Mouse (Mus musculus) fat pad, adult 2 months (tissue): ENCODE measurements around the gene Fgfr2.
"Not testable (repeated sequence)": the region's sequence is repeated elsewhere in the genome, so short reads cannot be mapped to it uniquely, and the experiment has no call there.

Experiments
- DNase-seq: peaks from one replicate; pipeline ENCODE4 v3.0.0-alpha.2; 2011; ENCODE audit warnings: low read depth, low spot score; ENCODE audit errors: extremely low read depth

Gene Fgfr2

DNA sequence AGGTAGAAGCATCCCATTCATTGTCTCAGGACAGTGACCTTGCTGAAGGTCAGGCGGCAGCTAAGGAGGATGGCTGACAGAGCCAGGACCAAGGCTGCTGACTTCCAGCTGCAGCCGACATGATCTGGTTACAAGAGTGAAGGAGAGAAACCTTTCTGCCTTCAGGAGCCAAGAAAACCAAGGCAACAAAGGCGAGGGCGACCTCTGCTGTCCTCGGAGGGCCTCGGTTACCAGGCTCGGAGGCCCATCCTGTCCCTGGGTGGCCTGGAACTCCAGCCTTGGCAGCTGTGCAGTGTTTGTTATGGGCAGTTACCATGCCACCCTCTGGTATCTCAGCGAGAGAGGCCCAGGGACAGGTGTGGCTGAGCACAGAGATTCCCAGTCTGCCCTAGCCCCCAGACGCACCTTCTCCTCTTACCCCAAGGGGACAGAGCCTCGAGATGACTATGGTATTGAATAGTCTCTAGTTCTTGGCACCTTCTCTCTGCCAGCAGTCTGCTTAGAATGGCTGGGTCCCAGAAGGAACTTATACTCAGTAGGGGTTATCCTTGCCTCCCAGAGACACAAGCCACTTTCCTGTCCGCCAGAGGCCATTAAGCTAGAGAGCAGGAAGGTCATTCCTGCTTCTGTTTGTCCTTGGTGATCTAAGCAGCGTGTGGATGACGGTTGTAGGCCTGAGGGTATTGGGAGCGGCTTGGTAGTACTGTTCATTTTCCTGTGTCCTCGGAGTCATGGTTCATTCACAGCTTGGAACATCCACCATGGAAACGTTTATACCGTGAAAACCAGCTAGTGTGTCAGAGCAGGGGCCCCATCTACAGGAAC is 449.0 kb downstream of the Fgfr2 start:
- no peak for DNase-seq

DNA sequence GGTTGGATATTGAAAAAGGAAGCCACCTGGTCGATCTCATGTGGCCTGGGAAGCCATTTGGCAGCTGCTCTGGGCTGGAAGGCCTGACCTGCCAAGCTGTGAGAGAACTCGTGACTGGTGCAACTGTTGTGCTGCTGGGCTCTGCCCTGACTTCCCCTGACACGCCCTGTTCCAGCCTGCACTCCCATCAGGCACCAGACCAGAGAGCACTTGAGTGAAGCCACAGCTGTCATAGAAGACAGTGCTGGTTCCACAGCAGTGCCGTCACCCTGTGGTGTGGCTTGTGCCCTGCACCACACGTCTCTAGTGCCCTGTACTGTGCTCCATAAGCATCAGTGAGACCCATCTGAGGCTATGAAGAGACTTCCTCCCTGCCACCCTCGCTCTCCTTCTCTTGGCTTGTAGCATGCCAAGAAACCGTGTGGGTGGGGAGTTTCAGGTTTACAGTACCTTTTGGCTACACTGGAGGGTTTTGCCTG is 450.6 kb downstream of the Fgfr2 start:
- DNase-seq, result no peak

DNA sequence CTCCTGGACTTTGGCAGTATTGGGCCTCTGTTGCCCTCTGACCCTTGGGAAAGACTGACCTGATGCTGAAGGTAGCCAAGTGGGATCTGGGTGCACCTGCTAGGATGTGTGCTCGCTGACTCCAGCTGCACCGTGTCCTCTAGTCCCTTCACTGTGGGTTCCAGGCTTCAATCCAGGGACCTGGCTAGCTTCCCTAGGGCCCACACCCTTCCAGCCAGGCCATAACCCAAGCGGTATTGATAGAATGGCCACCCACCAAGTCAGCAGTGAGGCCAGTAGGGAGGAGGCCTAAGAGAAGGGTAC is 452.3 kb downstream of the Fgfr2 start:
- DNase-seq, result no peak

DNA sequence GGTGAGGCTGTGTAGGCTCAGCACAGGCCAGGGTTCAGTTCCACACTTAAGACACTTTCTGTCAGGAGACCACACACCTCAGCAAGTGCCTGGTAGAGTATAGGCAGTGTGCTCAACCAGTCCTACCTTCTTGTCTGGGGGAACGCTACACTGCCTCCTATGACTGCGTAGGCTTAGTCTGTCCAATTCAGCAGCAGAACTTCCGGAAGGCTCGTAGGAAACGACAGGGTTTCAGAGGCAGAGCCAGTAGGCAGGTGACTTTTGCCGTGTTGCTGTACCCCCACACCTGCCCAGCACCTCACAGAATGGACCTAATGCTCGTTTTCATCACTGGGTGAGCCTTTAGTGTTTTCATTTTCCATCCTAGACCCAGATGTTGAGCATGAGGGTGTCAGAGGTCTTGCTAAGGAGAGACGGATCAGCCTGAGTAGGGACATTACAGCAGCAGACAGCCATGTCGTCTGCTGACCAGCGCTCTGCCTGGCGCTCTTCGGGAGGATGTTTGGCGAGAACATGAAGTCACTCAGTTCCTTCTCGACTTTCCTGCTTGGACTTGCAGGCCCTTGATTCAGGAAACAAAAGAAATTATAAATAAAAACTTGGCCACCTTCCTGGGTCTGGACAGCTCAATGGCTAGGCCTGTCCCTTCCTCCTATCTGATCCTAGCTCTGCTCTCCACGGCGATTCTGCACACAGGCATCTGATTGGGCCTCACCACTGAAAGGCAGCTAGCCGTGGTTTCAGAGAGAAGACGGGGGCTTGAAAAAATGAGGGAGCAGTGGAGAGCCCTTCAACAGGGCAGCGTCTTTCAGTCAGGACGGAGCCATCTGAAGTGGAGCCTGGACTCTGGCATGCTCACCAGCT is 452.9 kb downstream of the Fgfr2 start:
- no peak for DNase-seq

DNA sequence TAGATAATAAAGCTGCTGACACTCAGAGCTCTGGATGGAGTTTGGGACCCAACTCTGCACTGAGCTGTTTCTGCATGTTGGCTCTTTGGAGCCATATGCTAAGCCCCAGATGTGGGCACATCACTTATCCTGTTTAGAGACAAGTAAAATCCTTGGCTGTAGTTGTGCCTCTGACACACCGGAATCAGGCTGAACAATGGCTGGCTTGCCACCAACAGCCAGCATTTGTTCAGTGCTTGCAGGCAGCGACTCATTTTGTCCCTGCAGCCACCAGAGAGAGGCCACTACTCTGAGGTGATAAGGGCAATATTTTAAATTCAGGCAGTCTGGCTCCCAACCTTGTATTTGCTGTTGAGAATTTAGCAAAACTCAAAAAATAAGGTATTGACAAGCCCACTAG is 454.5 kb downstream of the Fgfr2 start:
- DNase-seq, result no peak

DNA sequence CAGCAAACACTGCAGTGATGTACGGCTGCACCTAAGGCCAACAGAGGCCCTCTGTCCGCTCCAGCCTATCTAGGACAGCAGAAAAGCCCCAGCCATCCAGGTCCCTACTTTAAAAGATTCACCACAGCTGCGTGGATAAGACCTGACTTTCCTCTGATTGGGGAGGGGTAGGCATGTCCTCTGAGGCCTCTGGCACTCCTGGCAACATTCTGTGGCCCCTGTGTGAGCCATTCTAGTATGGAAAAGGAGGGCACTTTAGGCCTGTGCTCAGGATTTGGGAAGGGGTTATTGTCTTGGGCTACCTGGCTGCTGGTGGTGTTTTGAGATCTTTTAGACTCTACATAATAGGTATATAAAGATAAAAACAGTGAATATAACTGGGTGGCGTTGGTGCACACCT is 456.6 kb downstream of the Fgfr2 start:
- no peak for DNase-seq

DNA sequence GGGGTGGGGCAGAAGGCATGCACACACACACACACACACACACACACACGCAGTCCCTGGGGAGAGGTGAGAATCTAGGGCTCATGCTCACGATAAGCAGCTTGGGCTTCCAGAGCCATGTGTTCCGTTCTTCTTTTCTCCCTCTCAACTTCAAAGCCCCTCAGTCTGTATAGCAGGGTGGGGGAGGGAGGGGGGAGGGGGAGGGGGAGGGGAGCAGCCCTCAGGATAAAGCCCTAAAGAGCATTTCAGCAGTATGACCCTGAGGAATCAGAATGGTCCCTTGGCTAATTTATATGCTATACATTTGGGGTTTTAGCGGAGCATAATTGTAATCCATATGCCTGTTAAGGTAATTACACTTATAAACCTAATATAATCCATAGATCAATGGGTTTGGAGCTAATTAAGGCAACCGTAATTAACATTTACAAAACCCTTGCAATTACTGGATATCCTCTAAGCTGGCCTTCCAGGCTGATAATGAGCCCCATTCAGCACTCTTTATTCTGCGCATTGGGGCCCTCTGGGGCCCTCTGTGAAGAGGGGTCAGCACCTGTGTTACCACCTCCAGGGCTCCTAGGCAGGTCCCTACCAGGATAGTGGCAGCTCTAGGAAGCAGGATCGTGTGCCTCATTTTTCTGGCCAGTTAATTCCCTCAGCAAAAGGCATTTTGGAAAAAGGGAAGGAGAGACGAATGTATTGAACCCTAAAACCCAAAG is 457.3 kb downstream of the Fgfr2 start:
- DNase-seq, result no peak

DNA sequence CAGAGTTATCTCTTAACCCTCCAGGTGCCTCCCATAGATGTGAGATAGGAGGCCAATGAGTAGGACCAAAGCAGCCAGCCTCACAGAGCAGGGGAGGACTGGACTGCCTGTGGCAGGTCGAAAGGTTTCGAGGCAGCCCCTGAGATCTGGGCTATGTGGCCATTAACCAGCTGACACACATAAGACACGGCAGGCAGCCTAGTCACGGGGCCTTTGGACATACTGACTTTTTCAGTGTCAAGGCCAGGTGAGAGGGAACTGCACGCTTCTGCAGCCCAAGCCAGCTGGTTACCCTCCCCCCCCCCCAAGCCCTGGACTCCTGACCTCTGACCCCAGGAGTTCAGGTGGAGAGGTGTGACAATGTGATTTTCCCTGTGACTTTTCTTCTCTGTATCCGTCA is 458.3 kb downstream of the Fgfr2 start:
- DNase-seq, result no peak

DNA sequence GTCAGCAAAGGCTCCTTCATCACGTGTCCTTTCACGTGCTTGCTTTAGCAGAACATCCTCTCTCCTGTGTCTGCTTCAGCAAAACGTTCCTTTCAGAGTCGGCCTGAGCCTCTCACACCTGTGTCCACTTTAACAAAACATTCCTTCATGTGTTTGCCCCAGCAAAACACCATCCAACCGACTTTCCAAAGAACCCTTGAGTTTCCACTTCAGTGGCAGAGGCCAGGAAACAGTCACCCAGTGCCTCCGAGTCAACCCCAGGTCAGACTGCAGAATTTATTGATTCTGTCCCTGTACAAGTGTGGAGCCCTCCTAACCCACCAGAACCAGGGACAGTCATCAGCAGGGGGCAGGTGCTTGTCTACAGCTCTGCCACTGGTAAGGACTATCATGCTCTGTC is 460.3 kb downstream of the Fgfr2 start:
- DNase-seq, result not testable (repeated sequence)

DNA sequence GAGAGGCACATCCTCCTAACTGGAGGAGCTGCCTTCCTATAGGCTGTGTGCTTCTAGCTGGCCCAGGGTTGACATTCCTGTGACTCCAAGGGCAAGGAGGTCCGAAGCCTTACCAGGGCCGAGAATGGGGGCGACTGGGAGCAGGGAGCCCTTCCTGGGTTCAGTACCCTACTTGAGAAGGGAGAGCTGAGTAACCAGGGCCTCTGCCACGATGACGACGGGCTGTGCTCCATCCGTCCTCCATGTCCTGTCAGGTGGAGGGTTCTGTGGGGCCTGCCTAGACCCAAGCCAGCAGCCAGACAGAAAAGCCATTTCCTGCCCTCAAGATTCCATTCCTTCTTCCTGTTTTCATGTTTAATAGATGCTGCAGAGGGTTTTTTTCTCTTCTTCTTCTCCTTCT is 463.5 kb downstream of the Fgfr2 start:
- DNase-seq, result no peak

DNA sequence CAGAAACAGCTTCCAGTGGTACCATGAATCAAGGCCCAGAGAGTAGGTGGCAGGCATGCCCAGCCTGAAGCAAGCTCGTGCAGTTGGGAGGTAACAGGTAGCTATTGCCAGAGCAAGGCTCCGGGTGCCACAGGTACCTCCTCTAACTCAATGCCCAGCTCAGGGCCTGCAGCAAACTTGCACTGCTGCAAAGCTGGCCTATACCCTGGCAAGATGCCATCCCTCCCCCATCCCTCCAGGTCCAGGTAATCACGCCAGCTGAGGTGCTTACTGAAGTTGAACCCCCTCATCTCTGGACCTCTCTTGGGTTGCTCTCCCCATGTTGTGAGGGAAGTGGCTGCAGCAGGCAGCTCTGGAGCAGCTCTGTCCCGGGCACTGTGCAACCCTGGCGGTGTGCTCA is 464.5 kb downstream of the Fgfr2 start:
- no peak for DNase-seq

DNA sequence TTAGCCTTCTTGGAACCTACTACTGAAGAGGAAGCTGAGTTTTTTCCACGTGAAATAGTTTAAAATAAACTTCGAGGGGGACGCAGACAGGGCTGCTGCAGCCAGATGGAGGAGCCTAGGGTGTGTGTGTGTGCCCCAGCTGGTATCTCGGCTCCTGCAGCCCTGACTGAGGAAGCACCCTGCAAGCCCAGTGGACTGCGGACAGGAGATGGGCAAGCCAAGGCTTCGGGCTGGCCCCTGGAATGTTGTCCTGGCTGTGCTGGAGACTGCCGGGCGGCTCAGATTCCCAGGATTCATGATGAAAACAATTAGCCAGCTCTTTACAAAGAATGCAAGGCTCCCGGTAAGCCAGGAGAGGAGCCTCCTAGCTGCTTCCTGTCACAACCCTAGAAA is 465.1 kb downstream of the Fgfr2 start:
- DNase-seq, result no peak

DNA sequence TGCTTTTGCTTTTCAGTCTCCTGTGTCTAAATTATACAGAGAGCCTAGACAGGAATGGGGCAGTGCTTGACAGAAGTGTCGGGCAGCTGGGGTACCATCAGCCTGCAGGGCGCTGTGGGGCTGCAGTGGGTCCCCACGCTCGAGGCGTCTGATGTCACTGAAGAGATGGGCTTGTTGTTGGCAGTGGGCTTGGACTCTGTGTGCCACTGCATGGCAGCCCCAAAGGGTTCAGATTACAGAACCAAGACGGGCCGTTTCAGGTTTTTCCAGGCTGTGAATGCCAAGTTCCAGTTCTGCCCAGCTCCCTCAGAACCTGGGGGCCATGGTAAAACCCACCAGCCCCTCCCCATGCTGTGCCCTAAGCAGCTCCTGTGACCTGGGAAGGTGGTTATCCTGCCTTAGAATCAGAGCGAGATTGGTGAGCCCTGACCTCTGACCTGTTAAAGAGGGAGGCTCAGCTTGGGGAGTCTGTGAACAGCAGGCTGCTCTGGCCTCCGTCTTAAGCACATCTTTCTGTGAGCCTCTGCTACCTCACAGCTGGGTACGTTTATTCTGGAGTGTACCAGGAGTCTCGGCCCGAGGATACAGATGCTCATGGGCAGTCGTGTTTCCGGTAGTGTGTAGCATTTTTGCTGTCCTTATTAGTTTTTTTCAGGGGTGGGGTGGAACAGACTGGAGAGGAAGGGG is 465.6 kb downstream of the Fgfr2 start:
- DNase-seq, result no peak

DNA sequence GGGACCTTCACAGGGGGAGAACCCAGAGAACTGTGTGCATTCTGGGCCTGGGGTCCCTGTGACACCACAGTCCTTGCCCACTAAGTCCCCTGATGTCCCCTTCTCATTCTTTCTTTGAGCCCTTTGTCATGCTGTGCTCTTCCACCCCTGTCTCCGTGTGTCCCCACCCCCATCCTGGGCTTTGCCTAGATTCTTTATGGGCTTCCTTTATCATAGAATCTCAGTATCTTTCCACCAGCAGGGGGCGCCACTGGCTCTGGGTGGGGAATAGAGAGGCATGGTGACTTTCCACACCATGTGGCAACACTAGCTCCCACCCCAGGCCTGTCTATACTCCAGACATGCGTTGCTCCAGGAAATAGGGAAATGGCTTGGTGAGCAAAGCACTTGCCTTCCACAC is 466.6 kb downstream of the Fgfr2 start:
- no peak for DNase-seq

DNA sequence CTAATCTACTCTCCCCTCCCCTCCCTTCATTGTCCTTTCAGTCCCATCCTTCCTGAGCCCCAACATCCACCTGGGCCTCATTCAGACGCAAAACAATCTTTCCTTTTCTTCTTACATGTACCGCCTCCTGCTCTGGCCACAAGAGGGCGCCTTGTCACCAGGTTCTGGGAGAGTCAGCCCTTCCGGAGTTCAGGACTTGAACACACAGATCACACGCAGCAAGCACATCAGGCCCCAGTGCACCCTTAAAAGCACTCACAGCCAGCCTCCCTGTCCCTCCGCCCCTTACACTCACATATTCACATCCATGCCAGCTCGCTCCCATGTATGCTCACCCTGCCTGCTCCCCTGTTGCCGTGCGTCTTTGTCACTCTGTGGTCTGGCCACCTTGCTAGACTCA is 467.1 kb downstream of the Fgfr2 start:
- no peak for DNase-seq

DNA sequence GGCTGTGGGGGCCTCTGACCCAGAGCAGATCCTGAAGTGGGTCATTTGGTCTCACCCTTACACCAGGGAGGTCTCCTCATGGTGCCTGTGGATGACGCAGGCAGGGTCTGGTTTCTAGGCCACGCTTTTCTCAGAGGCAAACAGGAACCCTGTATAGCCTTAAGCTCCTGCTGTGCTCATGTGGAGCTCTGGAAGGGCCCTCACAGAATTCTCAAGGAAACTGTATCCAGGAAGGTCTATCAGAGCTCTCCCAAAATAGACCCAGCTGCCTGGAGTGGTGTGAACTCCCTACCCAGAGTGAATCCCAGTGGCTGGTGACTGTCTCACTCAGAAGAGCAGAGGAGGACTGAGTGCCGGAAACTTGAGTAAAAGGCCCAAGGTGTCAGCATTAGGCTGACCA is 468.7 kb downstream of the Fgfr2 start:
- DNase-seq, result no peak

DNA sequence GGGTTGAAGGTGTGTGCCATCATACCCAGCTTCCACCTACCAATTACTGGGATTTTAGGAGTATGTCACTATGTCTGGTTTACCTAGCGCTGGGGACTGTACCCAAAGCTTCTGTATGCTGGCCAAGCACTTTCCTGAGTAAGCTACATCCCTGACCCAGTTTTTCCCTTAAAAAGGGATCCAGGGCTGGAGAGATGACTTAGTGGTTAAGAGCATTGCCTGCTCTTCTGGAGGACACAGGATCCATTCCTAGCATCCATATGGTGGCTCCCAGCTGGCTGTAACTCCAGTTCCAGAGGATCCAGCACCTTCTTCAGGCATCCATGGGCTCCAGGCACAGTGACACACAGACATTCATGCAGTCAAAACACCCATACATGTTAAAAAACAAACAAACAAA is 476.6 kb downstream of the Fgfr2 start:
- DNase-seq, result no peak

DNA sequence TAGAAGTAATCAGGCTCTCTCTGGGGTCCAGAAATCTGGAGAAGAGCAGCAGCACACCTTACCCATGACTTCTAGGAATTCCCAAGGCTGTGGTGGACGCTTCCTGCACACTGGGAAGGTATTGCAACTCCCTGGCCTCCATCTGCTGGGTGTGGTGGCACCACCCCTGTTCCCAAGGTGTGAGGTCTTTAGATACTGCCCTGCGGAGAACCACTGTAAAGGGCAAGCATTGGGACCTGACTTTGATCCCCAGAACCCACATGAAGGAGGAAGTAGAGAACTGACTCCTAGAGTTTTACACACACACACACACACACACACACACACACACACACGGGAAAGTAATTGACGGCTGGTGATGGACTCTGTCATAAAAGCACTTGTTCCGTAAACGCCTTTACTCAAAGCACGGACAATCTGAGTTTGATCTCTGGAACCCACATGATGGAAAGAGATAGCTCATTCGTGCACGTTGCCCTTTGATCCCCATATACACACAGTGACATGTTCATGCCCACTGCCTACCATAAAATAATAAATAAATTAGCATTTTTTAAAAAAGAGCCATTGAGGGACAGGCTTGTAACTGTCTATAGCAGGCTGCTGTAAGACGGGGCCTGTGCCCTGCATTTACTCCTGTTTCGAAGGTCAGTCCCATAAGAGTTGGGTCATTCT is 478.4 kb downstream of the Fgfr2 start:
- no peak for DNase-seq

DNA sequence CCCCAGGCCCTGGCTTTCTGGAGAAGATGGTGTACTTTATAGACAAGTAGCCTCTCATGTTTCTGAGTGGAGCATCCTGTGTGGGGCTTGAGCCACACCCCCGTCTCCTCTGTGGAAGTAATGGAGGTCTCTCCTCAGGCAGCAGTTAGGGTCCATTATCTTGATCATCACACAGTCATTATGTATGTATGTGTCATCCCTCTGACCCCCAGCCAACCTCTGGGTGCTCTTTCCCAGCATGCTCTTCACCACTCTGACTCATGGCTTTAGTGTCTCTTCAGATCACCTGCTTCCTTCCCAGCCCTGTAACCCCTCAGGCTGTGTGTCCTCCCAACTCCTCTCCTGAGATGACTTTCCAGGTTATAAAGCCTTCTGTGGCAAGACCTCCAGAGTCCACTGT is 481.5 kb downstream of the Fgfr2 start:
- no peak for DNase-seq

DNA sequence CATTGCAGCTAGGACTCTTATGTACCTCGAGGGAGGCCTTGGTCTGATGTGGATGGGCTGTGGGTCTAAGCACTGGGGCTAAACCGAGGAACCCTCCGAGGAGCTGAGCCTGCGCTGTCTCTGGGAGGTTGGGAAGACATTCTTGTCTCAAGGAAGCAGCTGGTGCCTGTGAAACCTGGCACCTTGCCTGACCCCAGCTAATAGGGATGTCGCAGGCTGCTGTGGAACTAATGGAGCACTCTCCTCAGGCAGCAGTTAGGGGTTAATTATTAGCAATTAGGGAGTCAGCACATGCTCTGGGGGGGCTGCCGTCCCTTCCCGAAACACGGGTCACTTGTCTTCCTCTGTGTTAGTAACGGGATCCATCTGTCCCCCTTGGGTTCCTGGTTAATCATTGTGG is 482.2 kb downstream of the Fgfr2 start:
- DNase-seq, result no peak
